Mouse (Mus musculus) CH12.LX (cell line): Measurements from ENCODE around the gene Nectin2. TPM values are rescaled to one million over a fixed set of nuclear protein-coding genes. Genes with fewer than 3 reads are reported as not detected.

Source experiments
- DNase-seq: peaks from one replicate; pipeline ENCODE4 v3.0.0-alpha.2; 2013; ENCODE audit errors: extremely low read depth
- H3K27ac ChIP-seq: 2 replicates; pipeline ENCODE4 v1.5.1; 2012; ENCODE audit warnings: low read depth, mild to moderate bottlenecking, control low read depth, moderate library complexity; ENCODE audit not compliant: insufficient read depth
- H3K27me3 ChIP-seq: replicated peaks from 2 replicates; pipeline ENCODE3; 2012; ENCODE audit warnings: inconsistent platforms
- H3K36me3 ChIP-seq, 2 experiments: replicated peaks in 1 of 2; 2 replicates each; pipeline versions ENCODE3 to v1.6.1; 2012; ENCODE audit warnings: inconsistent platforms in 1 of 2, low read length in 1 of 2, mild to moderate bottlenecking in 1 of 2, mixed read lengths in 1 of 2, moderate library complexity in 1 of 2; ENCODE audit not compliant: control insufficient read depth in 1 of 2, insufficient read depth in 1 of 2
- H3K4me1 ChIP-seq, 2 experiments: 2 replicates each; pipeline ENCODE4 v1.6.1; 2012; ENCODE audit warnings: inconsistent platforms in 1 of 2, moderate library complexity in 1 of 2; ENCODE audit not compliant: insufficient read depth in 2 of 2, control insufficient read depth in 1 of 2
- H3K4me2 ChIP-seq: 2 replicates; pipeline ENCODE4 v1.6.1; 2012; ENCODE audit warnings: low read depth, mild to moderate bottlenecking, control low read depth; ENCODE audit not compliant: poor library complexity, insufficient read depth, severe bottlenecking
- H3K4me3 ChIP-seq, 3 experiments: fragments of 150-350 bp in 1 of 3; sonication (generic) in 1 of 3; replicated peaks in 1 of 3; 2 replicates each; pipeline versions ENCODE3 to v1.5.1; 2011 to 2012; ENCODE audit warnings: low read depth in 2 of 3, low read length in 2 of 3, mild to moderate bottlenecking in 2 of 3, moderate library complexity in 2 of 3, control low read depth in 1 of 3, improper control_type of control experiment in 1 of 3, inconsistent platforms in 1 of 3, mixed read lengths in 1 of 3; ENCODE audit not compliant: poor library complexity in 1 of 3
- H3K79me2 ChIP-seq: replicated peaks from 2 replicates; pipeline ENCODE4 v1.6.1; 2012; ENCODE audit warnings: mild to moderate bottlenecking, moderate library complexity; ENCODE audit not compliant: control insufficient read depth, poor library complexity, insufficient read depth, severe bottlenecking; ENCODE audit errors: extremely low read depth
- H3K9ac ChIP-seq: 2 replicates; pipeline ENCODE4 v1.6.1; 2012; ENCODE audit warnings: low read depth, mild to moderate bottlenecking, control low read depth, moderate library complexity; ENCODE audit not compliant: insufficient read depth
- H3K9me3 ChIP-seq: replicated peaks from 2 replicates; pipeline ENCODE3; 2012; ENCODE audit warnings: low read length, inconsistent platforms, mixed read lengths
- CHD2 ChIP-seq: IDR thresholded peaks from 2 replicates; pipeline ENCODE4 v1.6.1; 2011; ENCODE audit warnings: low read length, improper control_type of control experiment
- CTCF ChIP-seq, 2 experiments: IDR thresholded peaks in 1 of 2; conservative IDR thresholded peaks in 1 of 2; 2 replicates each; pipeline ENCODE4 v1.5.1; 2011 to 2012; ENCODE audit warnings: low read depth in 2 of 2, low read length in 2 of 2, improper control_type of control experiment in 1 of 2, inconsistent platforms in 1 of 2, mild to moderate bottlenecking in 1 of 2, moderate library complexity in 1 of 2
- ETS1 ChIP-seq: conservative IDR thresholded peaks from 2 replicates; pipeline ENCODE4 v1.6.1; 2012; ENCODE audit warnings: low read depth, mild to moderate bottlenecking, inconsistent platforms, low read length, improper control_type of control experiment, moderate library complexity
- GABPA ChIP-seq: IDR thresholded peaks from 2 replicates; pipeline ENCODE4 v1.6.1; 2012; ENCODE audit warnings: low read depth, low read length, improper control_type of control experiment, inconsistent platforms; ENCODE audit not compliant: insufficient replicate concordance
- JUN ChIP-seq: IDR thresholded peaks from 2 replicates; pipeline ENCODE4 v1.6.1; 2011; ENCODE audit warnings: low read depth, mild to moderate bottlenecking, low read length, improper control_type of control experiment, moderate library complexity; ENCODE audit not compliant: insufficient read depth
- JUND ChIP-seq: conservative IDR thresholded peaks from 2 replicates; pipeline ENCODE4 v1.6.1; 2011; ENCODE audit warnings: low read depth, low read length, improper control_type of control experiment
- MAFK ChIP-seq: IDR thresholded peaks from 2 replicates; pipeline ENCODE4 v1.6.1; 2011; ENCODE audit warnings: low read length, improper control_type of control experiment; ENCODE audit not compliant: insufficient replicate concordance
- MEF2A ChIP-seq: IDR thresholded peaks from 2 replicates; pipeline ENCODE4 v1.6.1; 2014; ENCODE audit warnings: low read depth, mild to moderate bottlenecking, inconsistent platforms, low read length, improper control_type of control experiment, borderline replicate concordance
- NELFE ChIP-seq: IDR thresholded peaks from 2 replicates; pipeline ENCODE4 v1.6.1; 2011; ENCODE audit warnings: low read depth, low read length, improper control_type of control experiment
- NRF1 ChIP-seq: IDR thresholded peaks from 2 replicates; pipeline ENCODE4 v1.6.1; 2014; ENCODE audit warnings: low read depth, mild to moderate bottlenecking, inconsistent platforms, low read length, improper control_type of control experiment, moderate library complexity
- PAX5 ChIP-seq: IDR thresholded peaks from 2 replicates; pipeline ENCODE4 v1.6.1; 2012; ENCODE audit warnings: low read length, inconsistent platforms, mixed read lengths
- POLR2A ChIP-seq: IDR thresholded peaks from 2 replicates; pipeline ENCODE4 v1.6.1; 2011; ENCODE audit warnings: low read depth, mild to moderate bottlenecking, improper control_type of control experiment, low read length
- SMC3 ChIP-seq: IDR thresholded peaks from 2 replicates; pipeline ENCODE4 v1.6.1; 2011; ENCODE audit warnings: low read depth, low read length, improper control_type of control experiment
- UBTF ChIP-seq: IDR thresholded peaks from 2 replicates; pipeline ENCODE4 v1.6.1; 2012; ENCODE audit warnings: low read depth, mild to moderate bottlenecking, inconsistent platforms, low read length, improper control_type of control experiment, moderate library complexity
- USF1 ChIP-seq: IDR thresholded peaks from 2 replicates; pipeline ENCODE4 v1.6.1; 2014; ENCODE audit warnings: low read depth, mild to moderate bottlenecking, inconsistent platforms, low read length, improper control_type of control experiment
- USF2 ChIP-seq: conservative IDR thresholded peaks from 2 replicates; pipeline ENCODE4 v1.6.1; 2011; ENCODE audit warnings: low read depth, low read length, improper control_type of control experiment
- ZC3H11A ChIP-seq: IDR thresholded peaks from 2 replicates; pipeline ENCODE4 v1.6.1; 2012; ENCODE audit warnings: low read depth, mild to moderate bottlenecking, inconsistent platforms, low read length, improper control_type of control experiment
- ZMIZ1 ChIP-seq: IDR thresholded peaks from 2 replicates; pipeline ENCODE4 v1.6.1; 2012; ENCODE audit warnings: low read depth, mild to moderate bottlenecking, inconsistent platforms, low read length, improper control_type of control experiment
- dilution Hi-C: fragments of 300-500 bp; cut with MboI; formaldehyde crosslinking; loops from 2 replicates; pipeline ENCODE4 v1.14.3; 2020; ENCODE audit warnings: low sequenced_read_pairs; ENCODE audit not compliant: extremely low pct_unique_long_range_greater_than_20kb, extremely low pct_ligation_motif_present
- in situ Hi-C: fragments of 300-500 bp; cut with MboI; formaldehyde crosslinking; loops from 3 replicates; pipeline ENCODE4 v1.14.3; 2019; ENCODE audit warnings: low sequenced_read_pairs, low pct_ligation_motif_present, low pct_unique_long_range_greater_than_20kb, mixed read lengths
- polyA plus RNA-seq: library from polyadenylated mRNA; unstranded; fragments of >175 nt; gene quantifications from 2 replicates; pipeline ENCODE4 v1.2.1, GENCODE M21; 2012; ENCODE audit warnings: low read depth; ENCODE audit not compliant: insufficient read length
- total RNA-seq, 2 experiments: library from RNA; depleted of rRNA; stranded (reverse); fragments of 300-350 nt in 1 of 2; fragments of >200 nt in 1 of 2; gene quantifications; 2 replicates each; pipeline ENCODE4 v1.2.3; 2012 to 2014

The Nectin2 gene
- total and polyA plus RNA-seq, 3 experiments: 3.0 to 14.1 (median 6.3) TPM

GRCm38 (mm10) chr7:19745971-19746370 is 4.3 kb downstream of the Nectin2 start:
- peaks cover 5% of the 10 kb centered on the region for H3K27me3 ChIP-seq
- in situ Hi-C loops: no loop called here
- no peaks in the 10 kb centered on the region for H3K9me3 ChIP-seq
- H3K9ac ChIP-seq: no peak overlapping the region
- no peak overlapping the region for H3K4me2 ChIP-seq
- no peak overlapping the region for H3K27ac ChIP-seq
- H3K36me3 ChIP-seq: peaks cover 0 to 10% of the 10 kb centered on the region in 2 experiments
- no peak for DNase-seq
- no peaks in the 10 kb centered on the region for H3K79me2 ChIP-seq
- dilution Hi-C loops: no loop called here
- TF ChIP-seq UBTF: no peak
- TF ChIP-seq MEF2A: no peak
- TF ChIP-seq SMC3: no peak
- no peak for TF ChIP-seq MAFK
- TF ChIP-seq ZMIZ1: no peak
- no peak for TF ChIP-seq ZC3H11A
- TF ChIP-seq, all 38 proteins: peak for 0
- no peak overlapping the region for H3K4me3 ChIP-seq
- H3K4me1 ChIP-seq: peaks cover 12 to 50% of the 10 kb centered on the region in 2 experiments

DNA sequence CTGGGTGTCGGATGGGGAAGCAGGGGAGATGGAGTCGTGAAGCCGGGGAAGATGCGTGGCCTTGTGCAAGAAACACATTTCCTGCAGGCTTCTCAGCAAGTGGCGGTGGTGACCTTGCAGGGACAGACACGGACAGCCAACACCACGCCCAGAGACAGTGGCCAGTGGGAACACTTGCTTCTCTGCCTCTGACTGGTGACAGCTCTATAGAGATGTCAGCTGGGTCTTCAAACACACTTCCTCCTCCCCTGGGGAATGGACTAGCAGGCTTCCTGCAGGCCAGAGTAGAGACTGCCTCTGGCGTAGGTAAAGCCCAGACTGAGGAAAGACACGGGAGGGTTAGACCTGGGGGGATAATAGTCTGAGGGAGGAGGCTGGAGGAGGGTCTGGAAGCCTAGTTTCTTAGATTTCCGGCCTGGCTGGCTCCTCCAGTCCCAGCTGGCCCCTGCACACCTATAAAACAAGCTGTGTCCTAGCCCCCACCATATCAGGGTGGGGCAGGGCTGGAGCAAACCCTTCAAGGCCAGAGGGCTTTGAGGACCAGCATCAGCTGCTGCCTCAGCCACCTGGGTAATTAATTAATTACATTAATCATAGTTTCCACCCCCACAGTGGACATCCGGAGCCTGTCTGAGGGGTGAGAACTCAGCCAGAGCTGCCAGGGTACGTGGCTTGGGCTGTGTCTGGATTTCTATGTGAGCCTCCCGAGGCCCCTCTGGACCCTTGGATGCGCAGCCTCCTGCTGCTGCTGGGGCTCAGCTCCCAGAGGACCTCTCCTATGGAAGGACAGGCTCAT is 5.5 kb downstream of the Nectin2 start:
- no peak overlapping the region for H3K4me3 ChIP-seq
- peaks cover 3% of the 10 kb centered on the region for H3K27me3 ChIP-seq
- H3K4me2 ChIP-seq: no peak overlapping the region
- H3K79me2 ChIP-seq: no peaks in the 10 kb centered on the region
- no peak overlapping the region for H3K9ac ChIP-seq
- DNase-seq: no peak
- peaks cover 0 to 10% of the 10 kb centered on the region in 2 experiments for H3K36me3 ChIP-seq
- no peak overlapping the region for H3K27ac ChIP-seq
- peaks cover 3% of the 10 kb centered on the region for H3K9me3 ChIP-seq
- dilution Hi-C loops (no loop called here), in situ Hi-C loops (no loop called here)
- TF ChIP-seq USF1: no peak
- TF ChIP-seq SMC3: no peak
- TF ChIP-seq UBTF: no peak
- TF ChIP-seq NELFE: no peak
- TF ChIP-seq PAX5: no peak
- no peak for TF ChIP-seq ETS1
- no peak for TF ChIP-seq CHD2
- TF ChIP-seq USF2: no peak
- no peak for TF ChIP-seq JUN
- TF ChIP-seq CTCF (conservative IDR thresholded peaks at IDR 0.05 in 1 of 2, IDR thresholded peaks at IDR 0.05 in 1 of 2; ENCODE audit: low read depth in 2 of 2, low read length in 2 of 2): no peak
- TF ChIP-seq GABPA: no peak
- TF ChIP-seq JUND: no peak
- no peak for TF ChIP-seq NRF1
- TF ChIP-seq POLR2A: no peak
- no peak for TF ChIP-seq MAFK
- H3K4me1 ChIP-seq: peaks cover 7 to 51% of the 10 kb centered on the region in 2 experiments
